In the genomic region with DNA sequence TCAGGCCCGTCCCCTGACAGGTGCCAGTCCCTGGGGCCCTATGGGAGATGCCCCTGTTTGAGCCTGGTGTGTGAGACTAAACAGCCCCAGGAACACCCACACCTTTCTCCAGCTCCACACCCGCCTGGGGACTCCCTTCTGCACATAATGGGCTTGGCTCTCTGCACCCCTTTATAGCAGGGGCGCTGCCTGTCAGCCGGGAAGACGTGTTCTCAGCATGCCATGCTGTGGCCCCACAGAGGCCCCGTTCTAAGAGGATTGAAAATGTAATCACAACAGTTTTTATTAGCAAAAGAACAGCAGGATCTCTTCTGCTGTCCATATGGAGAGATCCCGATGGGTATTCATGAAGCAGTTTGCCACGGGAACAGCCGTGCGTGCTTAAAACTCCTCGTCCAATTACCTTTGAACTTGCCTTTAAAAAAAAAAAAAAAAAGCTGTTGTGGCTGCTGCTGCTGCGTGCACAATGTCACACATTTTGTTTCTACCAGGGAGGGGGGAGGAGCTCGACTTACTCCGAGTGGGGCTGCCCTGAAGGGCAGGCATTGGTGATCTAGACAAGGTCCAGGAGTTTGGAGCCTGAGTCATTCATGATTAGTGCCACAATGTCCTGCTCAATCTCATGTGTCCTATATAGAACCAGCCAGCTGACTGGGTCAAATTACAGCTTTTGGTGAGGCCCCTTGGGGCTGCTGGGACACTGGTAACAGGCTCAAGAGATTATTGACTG, we compare ENCODE assay signal across 8 mouse cellular contexts.
DNase-seq lines count a peak whose midpoint lies in the region; ATAC-seq lines count a peak whose summit lies in the region.

No protein-coding gene starts in this region.

- no peak for ATAC-seq in CD4-positive, CD25-positive, alpha-beta regulatory T cell, adult 4 months

- peak; percentile 21 to 38 for DNase-seq in adrenal gland, adult (ENCODE audit: inconsistent age in 2 of 2, low spot score in 1 of 2)
- no peak for DNase-seq in adrenal gland, adult 18-20 months (ENCODE audit: low spot score in 2 of 2)
- peak; percentile 83 for DNase-seq in Muller cell, postnatal 12 days (ENCODE audit: inconsistent ontology term)
- peak; percentile 10 to 19 for DNase-seq in heart, adult 9 months (ENCODE audit: low spot score in 2 of 2)
- peak; percentile 35 to 47 for DNase-seq in layer of hippocampus, postnatal 14 days (ENCODE audit: low spot score in 2 of 2)
- DNase-seq in urinary bladder, postnatal 25 days (ENCODE audit: low spot score), result no peak
- DNase-seq in kidney, postnatal 14 days, result no peak

Comparison
In these comparisons a context has a peak if more than half of its experiments do, and no peak if none do; other contexts are left out.
1. DNase-seq: peak in adrenal gland, adult (2 of 2), Muller cell, postnatal 12 days (single experiment), heart, adult 9 months (2 of 2) and layer of hippocampus, postnatal 14 days (2 of 2); none in adrenal gland, adult 18-20 months (0 of 2), urinary bladder, postnatal 25 days (single experiment) and kidney, postnatal 14 days (single experiment).